Mouse (Mus musculus) testis, adult 2 months (tissue): Measurements from ENCODE around the gene Elane.

ENCODE experiments used
- CTCF ChIP-seq: fragments of 200-500 bp; IDR thresholded peaks from 2 replicates; pipeline ENCODE4 v1.5.1; 2012; ENCODE audit warnings: low read depth, mild to moderate bottlenecking, inconsistent platforms, low read length, moderate library complexity; ENCODE audit not compliant: control insufficient read depth, insufficient read depth, insufficient replicate concordance
- POLR2A ChIP-seq: fragments of 200-500 bp; IDR thresholded peaks from 2 replicates; pipeline ENCODE4 v1.6.1; 2012; ENCODE audit warnings: low read depth, mild to moderate bottlenecking, inconsistent platforms, low read length, moderate library complexity; ENCODE audit not compliant: control insufficient read depth

- no peak for TF ChIP-seq POLR2A
- no peak for TF ChIP-seq CTCF
Observed at GRCm38 (mm10) chr10:79857894-79858293, 28.2 kb upstream of the Elane start.
